Mouse (Mus musculus): Measurements from ENCODE around the gene Abracl. TPM values are rescaled to one million over a fixed set of nuclear protein-coding genes. Genes with fewer than 3 reads are reported as not detected.

The Abracl gene
- total RNA-seq, 2 experiments from 2014 or later, result 18.9 to 19.3 TPM

DNA sequence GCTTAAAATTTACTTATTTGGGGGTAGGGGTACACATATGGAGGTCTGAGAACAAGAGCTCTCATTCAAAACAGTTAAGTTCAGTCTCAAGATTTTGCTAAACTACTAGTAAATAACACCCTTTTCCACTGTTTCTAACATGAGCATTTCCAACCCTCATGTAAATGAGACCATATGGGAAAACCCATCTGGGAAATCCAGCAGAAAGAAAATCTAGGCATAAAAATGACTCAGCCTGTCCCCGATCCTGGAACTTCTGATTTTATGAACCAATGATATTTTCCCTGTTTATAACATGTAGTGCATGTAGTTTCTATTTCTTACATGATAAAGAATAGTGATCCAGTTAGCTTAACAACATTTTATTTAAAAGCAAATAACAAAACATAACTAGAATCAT lies 2.2 kb downstream of the Abracl start:
- intact Hi-C loops (cut with DNase I), result loop anchor here (2.0 kb wide), 1 partner anchor 72 kb away; the partner anchor contains the start of gene Heca
- DNase-seq (ENCODE audit: extremely low spot score in 1 of 2, low spot score in 2 of 2), result no peak
- Histone ChIP-seq H3K27ac (no peak overlapping the region; the same call in 1 of the 2 replicates), H3K4me3 (no peak overlapping the region; the same call in 1 of the 2 replicates)
- no peak for TF ChIP-seq CTCF (IDR thresholded peaks at IDR 0.05)

DNA sequence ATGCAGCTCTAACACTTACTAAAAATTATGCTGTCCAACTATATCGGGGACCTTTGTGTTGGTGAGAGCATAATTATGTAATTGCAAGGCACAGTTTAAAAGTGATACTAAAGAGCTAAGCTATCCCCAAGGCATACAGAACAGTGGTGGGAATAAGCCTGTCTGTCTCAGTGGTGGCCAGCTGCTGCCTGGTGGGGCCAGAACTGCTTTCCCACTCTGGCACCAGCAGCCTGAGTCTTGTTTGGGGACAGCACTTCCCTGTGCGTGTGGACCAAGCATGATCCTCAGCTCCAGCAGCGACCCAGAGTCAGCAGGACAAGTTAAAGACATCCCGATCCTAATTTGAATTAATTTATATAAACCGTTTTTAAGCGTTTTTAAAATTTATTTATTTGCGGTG lies 2.6 kb downstream of the Abracl start:
- intact Hi-C loops (cut with DNase I), result loop anchor here (2.0 kb wide), 1 partner anchor 72 kb away; the partner anchor contains the start of gene Heca
- no peak for TF ChIP-seq CTCF (IDR thresholded peaks at IDR 0.05)
- no peak overlapping the region for H3K27ac ChIP-seq

DNA sequence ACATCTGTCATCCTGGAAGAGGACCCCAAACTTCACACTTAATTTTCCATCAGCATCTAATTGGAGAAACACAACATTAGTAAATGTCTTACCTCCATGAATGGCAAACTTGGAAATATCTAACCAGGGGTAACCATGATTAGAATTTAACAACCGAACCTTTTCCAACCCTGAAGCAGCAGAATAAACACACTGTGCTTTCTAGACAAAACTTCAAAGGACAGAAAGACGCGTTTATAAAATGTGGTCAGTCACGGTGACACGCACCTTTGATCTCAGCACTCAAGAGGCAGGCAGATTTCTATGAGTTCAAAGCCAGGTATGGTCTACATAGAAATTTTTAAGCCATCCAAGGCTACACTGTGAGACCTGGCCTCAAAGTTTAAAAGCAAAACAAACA lies 11.3 kb downstream of the Abracl start:
- no peak overlapping the region for H3K27ac ChIP-seq
- intact Hi-C loops (cut with DNase I), result no loop called here
- no peak for TF ChIP-seq CTCF (IDR thresholded peaks at IDR 0.05)
- H3K4me3 ChIP-seq, result no peak overlapping the region
- DNase-seq (ENCODE audit: extremely low spot score in 1 of 2, low spot score in 2 of 2), result no peak

More for the DNA sequence above, 2.6 kb downstream of the Abracl start:
- no peak overlapping the region for H3K4me3 ChIP-seq
- DNase-seq (ENCODE audit: extremely low spot score in 1 of 2, low spot score in 2 of 2), result no peak

DNA sequence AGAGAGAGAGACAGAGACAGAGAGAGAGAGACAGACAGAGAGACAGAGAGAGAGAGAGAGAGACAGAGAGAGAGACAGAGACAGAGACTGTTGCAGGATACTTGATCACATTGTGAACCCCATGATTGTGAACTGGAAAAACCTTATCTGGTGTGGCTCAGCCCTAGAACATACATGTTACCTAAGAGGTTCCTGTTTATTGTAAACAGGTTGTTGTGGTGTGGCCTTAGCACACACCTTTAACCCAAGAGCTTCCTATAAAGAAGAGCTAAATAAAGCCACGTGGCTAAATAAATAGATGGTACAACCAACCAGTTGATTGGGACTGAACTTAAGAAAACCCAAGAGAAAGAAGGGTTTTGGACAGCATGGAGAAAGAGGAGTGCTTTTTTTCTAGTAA lies 13.3 kb downstream of the Abracl start:
- Histone ChIP-seq H3K4me3 (no peak overlapping the region), H3K27ac (no peak overlapping the region)
- intact Hi-C loops (cut with DNase I), result loop anchor here (5.0 kb wide), 1 partner anchor 102 kb away; no protein-coding TSS in a partner anchor
- no peak for TF ChIP-seq CTCF (IDR thresholded peaks at IDR 0.05)
- DNase-seq (ENCODE audit: extremely low spot score in 1 of 2, low spot score in 2 of 2), result no peak

- DNase-seq (ENCODE audit: extremely low spot score in 1 of 2, low spot score in 2 of 2), result no peak
- TF ChIP-seq CTCF (IDR thresholded peaks at IDR 0.05), result no peak
- no peak overlapping the region for H3K27ac ChIP-seq
- intact Hi-C loops (cut with DNase I), result loop anchor here (1.0 to 5.0 kb wide), 2 partner anchors 58 to 101 kb away; no protein-coding TSS in a partner anchor
- no peak overlapping the region for H3K4me3 ChIP-seq
These were observed 15.0 kb downstream of the Abracl start for GRCm38 (mm10) chr10:18008118-18008517.

- TF ChIP-seq CTCF (IDR thresholded peaks at IDR 0.05), result no peak
- Histone ChIP-seq H3K27ac (peak overlapping the region; percentile 28; the same call in 1 of the 2 replicates), H3K4me3 (no peak overlapping the region)
- intact Hi-C loops (cut with DNase I), result loop anchor here (5.0 kb wide), 1 partner anchor 100 kb away; no protein-coding TSS in a partner anchor
- DNase-seq (ENCODE audit: extremely low spot score in 1 of 2, low spot score in 2 of 2), result no peak
These were observed 15.8 kb downstream of the Abracl start for GRCm38 (mm10) chr10:18007243-18007642.

DNA sequence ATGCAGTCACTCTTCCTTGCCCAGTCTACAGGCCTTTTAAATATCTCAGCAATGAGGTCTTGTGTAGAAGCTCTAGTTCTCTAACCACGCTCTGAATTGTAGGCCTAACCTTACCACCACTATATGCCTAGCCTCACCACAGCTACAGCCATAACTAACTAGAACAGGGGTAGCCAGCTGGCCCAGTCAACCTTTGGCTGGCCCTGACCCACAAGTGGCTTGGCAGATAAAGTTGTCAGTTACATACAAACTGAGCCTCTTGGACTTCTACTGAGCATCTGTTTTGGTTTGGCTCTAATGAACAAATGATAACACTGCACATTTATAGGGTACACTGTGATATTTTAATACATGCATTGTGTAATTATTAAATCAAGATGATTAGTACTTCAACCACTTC lies 16.3 kb downstream of the Abracl start:
- Histone ChIP-seq H3K4me3 (no peak overlapping the region), H3K27ac (no peak overlapping the region)
- TF ChIP-seq CTCF (IDR thresholded peaks at IDR 0.05), result no peak
- intact Hi-C loops (cut with DNase I), result loop anchor here (5.0 kb wide), 1 partner anchor 99 kb away; no protein-coding TSS in a partner anchor
- DNase-seq (ENCODE audit: extremely low spot score in 1 of 2, low spot score in 2 of 2), result no peak

DNA sequence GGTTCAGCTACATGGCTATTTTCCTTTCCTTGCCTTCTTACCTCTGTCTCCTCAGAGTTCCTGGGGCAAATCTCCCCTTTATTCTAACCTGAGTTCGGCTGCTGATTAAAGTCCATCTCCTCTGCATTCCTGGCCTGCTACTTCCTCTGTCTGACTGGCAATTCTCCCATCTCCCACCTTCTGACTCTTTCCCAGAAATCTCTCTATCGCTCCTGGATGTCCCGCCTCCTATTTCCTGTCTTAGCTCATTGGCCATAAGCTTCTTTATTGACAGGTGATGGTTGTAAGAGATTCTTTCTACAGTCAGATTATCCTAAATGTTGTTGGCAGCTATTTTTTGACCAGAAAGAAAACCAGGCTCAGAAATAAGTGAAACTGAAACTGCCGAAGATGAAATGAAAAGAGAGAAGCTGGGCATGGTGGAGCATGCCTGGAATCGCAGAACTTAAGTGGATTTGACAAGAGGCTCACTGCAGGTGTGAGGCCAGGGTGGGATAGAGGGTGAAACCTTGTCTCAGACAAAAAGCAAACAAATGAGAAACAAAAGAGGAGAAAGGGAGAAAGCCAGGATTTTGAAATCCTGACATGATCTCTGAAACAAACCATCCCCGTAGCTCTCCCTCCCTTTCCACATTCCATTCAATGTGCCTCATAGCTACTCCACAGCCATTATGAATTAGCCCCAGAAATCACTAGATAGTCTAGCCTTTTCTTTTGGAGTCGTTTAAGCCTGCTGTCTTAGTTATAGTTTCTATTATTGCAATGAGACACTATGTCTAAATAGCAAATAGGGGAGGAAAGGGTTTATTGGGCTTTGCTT lies 17.7 kb downstream of the Abracl start:
- H3K4me3 ChIP-seq, result no peak overlapping the region
- no peak for TF ChIP-seq CTCF (IDR thresholded peaks at IDR 0.05)
- DNase-seq (ENCODE audit: extremely low spot score in 1 of 2, low spot score in 2 of 2), result no peak
- H3K27ac ChIP-seq, result no peak overlapping the region
- intact Hi-C loops (cut with DNase I), result loop anchor here (5.0 kb wide), 1 partner anchor 98 kb away; no protein-coding TSS in a partner anchor

- intact Hi-C loops (cut with DNase I), result no loop called here
- no peak for TF ChIP-seq CTCF (IDR thresholded peaks at IDR 0.05)
- DNase-seq (ENCODE audit: extremely low spot score in 1 of 2, low spot score in 2 of 2), result no peak
- H3K27ac ChIP-seq, result no peak overlapping the region
- H3K4me3 ChIP-seq, result no peak overlapping the region
These were observed 19.0 kb downstream of the Abracl start for GRCm38 (mm10) chr10:18003966-18004637.

DNA sequence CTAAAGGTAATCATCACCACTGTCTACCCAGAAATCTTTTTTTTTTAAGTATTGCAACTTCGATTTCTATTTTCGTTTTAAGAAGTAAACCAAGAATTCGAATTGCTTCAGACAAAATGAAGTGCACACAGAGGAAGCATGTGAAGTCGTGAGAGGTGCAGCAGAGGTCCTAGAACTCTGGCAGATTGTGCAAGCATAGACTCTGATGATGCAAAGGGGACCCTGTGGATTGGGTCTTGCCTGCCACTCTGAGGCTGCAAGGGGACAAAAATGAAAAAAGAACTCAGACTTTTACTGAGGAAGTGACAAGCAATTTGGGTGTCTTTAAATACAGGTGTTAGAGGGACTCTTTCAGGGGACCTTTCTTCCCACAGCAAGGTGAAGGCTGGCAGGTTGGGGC lies 32.5 kb downstream of the Abracl start:
- H3K4me3 ChIP-seq, result no peak overlapping the region
- no peak for TF ChIP-seq CTCF (IDR thresholded peaks at IDR 0.05)
- DNase-seq (ENCODE audit: extremely low spot score in 1 of 2, low spot score in 2 of 2), result no peak
- no peak overlapping the region for H3K27ac ChIP-seq
- intact Hi-C loops (cut with DNase I), result no loop called here

DNA sequence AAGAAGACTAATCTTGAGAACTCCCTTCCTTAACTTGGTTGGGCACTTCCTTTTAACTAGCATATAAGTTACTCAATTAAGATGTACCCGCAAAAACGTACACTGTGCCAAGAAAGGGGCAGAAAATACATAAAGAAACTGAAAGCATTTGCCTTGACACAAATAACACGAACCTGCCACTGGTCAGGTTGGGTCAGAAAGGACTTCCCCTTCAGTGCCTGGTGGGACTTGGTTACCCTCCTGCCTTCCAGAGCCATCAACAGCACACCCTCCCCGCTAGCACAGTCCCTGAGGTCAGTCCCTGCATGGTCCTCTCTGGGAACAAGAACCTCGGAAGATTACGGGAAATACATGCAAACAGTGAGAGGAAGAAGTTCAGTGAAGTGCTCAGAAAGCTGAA lies 34.0 kb downstream of the Abracl start:
- intact Hi-C loops (cut with DNase I), result no loop called here
- TF ChIP-seq CTCF (IDR thresholded peaks at IDR 0.05), result no peak
- DNase-seq (ENCODE audit: extremely low spot score in 1 of 2, low spot score in 2 of 2), result no peak
- Histone ChIP-seq H3K27ac (no peak overlapping the region), H3K4me3 (no peak overlapping the region)

GRCm38 (mm10) chr10:17987823-17988423 lies 35.2 kb downstream of the Abracl start:
- TF ChIP-seq CTCF (IDR thresholded peaks at IDR 0.05), result no peak
- intact Hi-C loops (cut with DNase I), result no loop called here
- Histone ChIP-seq H3K27ac (no peak overlapping the region), H3K4me3 (no peak overlapping the region)
- no peak for DNase-seq (ENCODE audit: extremely low spot score in 1 of 2, low spot score in 2 of 2)

All from left cerebral cortex, adult 2 months (tissue).